Mouse (Mus musculus) embryonic facial prominence, embryonic 11.5 days (tissue): ENCODE results near the gene Lect2. TPM values are rescaled to one million over a fixed set of nuclear protein-coding genes. Genes with fewer than 3 reads are reported as not detected.

Experiments used
- ATAC-seq: fragments of 200-750 bp; cut with Nextera tagmentation; replicated peaks from 2 replicates; pipeline ENCODE4 v1.8.0; 2017; ENCODE audit warnings: low read depth; ENCODE audit not compliant: insufficient number of reproducible peaks, low FRiP score, low TSS enrichment
- DNase-seq: peaks from one replicate; pipeline ENCODE4 v3.0.0-alpha.2; 2015; ENCODE audit warnings: low spot score
- H3K27ac ChIP-seq: fragments of 300-500 bp; sonication (generic); replicated peaks from 2 replicates; pipeline ENCODE4 v1.5.1; 2014; ENCODE audit warnings: mild to moderate bottlenecking, low read depth, low read length, control low read depth
- H3K27me3 ChIP-seq: fragments of 300-500 bp; sonication (generic); 2 replicates; pipeline ENCODE4 v1.6.1; 2014; ENCODE audit warnings: mild to moderate bottlenecking, low read length, moderate library complexity, mixed read lengths; ENCODE audit not compliant: control insufficient read depth, insufficient read depth
- H3K36me3 ChIP-seq: fragments of 300-500 bp; sonication (generic); replicated peaks from 2 replicates; pipeline ENCODE4 v1.6.1; 2014; ENCODE audit warnings: low read depth, mild to moderate bottlenecking, low read length, moderate library complexity, mixed read lengths; ENCODE audit not compliant: control insufficient read depth, insufficient read depth
- H3K4me1 ChIP-seq: fragments of 300-500 bp; sonication (generic); 2 replicates; pipeline ENCODE4 v1.6.1; 2014; ENCODE audit warnings: low read length, mixed read lengths; ENCODE audit not compliant: control insufficient read depth, insufficient read depth
- H3K4me2 ChIP-seq: fragments of 300-500 bp; sonication (generic); 2 replicates; pipeline ENCODE4 v1.6.1; 2014; ENCODE audit warnings: low read depth, mild to moderate bottlenecking, control low read depth, low read length, moderate library complexity
- H3K4me3 ChIP-seq: fragments of 300-500 bp; sonication (generic); 2 replicates; pipeline ENCODE4 v1.5.1; 2014; ENCODE audit warnings: low read depth, low read length, control low read depth
- H3K9ac ChIP-seq: fragments of 300-500 bp; sonication (generic); replicated peaks from 2 replicates; pipeline ENCODE4 v1.6.1; 2014; ENCODE audit warnings: mild to moderate bottlenecking, control low read depth, low read length
- H3K9me3 ChIP-seq: fragments of 300-500 bp; sonication (generic); replicated peaks from 2 replicates; pipeline ENCODE4 v1.6.1; 2016; ENCODE audit warnings: mild to moderate bottlenecking, low read length, inconsistent platforms, mixed read lengths; ENCODE audit not compliant: control insufficient read depth
- WGBS: fragments of 180-500 bp; shearing (Covaris S2); extraction: QIAGEN DNeasy Blood & Tissue Kit; methylation state at CpG from one replicate; pipeline ENCODE4 v1.1.7; 2014; 5-methylcytosine and 5-hydroxymethylcytosine counted together
- polyA plus RNA-seq: library from polyadenylated mRNA; unstranded; fragments of >200 nt; fragmentation: Nextera tagmentation; extraction: Ambion mirVana; gene quantifications from 2 replicates; pipeline ENCODE4 v1.2.1, GENCODE M21; 2014

Lect2 gene
- not detected in 2 replicates for polyA plus RNA-seq

DNA sequence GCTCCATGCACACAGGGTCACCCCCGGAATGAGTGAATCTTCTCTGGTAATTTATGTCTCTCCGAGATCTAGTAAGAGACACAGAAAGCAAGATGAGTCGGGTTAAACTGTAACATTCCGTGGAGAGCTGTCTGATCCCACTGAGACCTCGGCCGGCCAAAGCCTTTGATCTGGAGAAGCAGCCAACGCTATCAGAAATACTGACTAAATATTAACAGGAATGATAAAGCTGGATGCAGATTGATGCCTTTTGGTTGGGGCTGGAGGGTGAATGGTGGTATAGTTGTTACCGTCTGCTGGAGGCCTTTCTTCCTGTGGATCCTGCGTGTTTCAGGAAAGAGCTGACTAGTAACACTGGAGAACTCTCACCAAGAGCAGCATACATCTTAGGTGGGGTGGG, at the start of gene Lect2:
Gene Lect2, minus strand, starts transcription at position 102 of the 400 bp plus-strand sequence.
- Histone ChIP-seq H3K27ac (no peak within 1 kb of the TSS), H3K4me2 (no peak within 1 kb of the TSS), H3K9me3 (no peaks in the 10 kb centered on the region), H3K4me3 (no peak within 1 kb of the TSS), H3K4me1 (no peaks in the 10 kb centered on the region), H3K9ac (no peak within 1 kb of the TSS), H3K36me3 (no peaks in the 10 kb centered on the region), H3K27me3 (no peaks in the 10 kb centered on the region)
- no peak for ATAC-seq
- 79% methylated on average over 9 of the region's 9 CpGs for WGBS
- no peak for DNase-seq

DNA sequence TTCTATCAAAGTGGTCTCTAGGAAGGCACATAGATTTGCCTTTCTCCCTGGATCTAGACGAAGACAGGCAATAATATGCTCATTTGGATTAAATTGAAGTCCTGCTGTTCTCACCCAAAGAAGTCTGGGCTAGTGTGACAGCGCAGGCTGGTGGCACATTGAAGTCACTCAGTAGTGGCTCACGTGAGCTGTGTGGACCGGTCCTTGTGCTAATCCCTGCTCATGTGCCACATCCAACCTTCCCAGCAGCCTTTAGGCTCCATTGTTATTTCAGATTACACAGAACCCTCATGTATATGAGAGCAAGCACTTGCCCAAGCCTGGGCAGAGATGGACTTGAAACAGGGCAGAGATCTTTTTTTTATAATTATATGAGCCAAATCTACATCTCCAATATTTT, 49.0 kb upstream of the Lect2 start:
- H3K36me3 ChIP-seq = no peaks in the 10 kb centered on the region
- H3K9ac ChIP-seq = no peak overlapping the region
- ATAC-seq (no peak), DNase-seq (no peak)
- no peak overlapping the region for H3K27ac ChIP-seq
- no peaks in the 10 kb centered on the region for H3K27me3 ChIP-seq
- no peak overlapping the region for H3K4me3 ChIP-seq
- no peak overlapping the region for H3K4me2 ChIP-seq
- peaks cover 8% of the 10 kb centered on the region for H3K4me1 ChIP-seq
- no peaks in the 10 kb centered on the region for H3K9me3 ChIP-seq
- 86% methylated on average over 4 of the region's 4 CpGs for WGBS

DNA sequence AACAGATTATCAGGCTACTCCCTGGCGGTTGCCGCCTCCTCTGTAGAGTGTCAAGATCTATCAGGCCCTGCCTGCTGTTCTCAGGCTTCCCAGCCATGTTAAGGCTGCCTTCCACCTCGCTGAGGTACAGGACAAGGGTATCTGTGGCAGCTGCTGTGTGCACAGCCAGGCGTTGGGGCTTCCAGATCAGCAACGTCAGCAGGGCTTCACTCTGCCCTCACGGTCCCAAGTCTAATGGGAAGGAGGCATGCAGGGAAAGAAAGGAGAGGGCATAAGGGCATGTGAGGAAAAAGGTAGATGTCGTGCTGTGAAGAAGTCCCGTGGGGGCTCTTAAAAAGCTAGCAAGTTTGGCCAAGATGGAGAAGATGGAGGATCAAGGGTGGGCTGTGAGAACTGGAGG, 46.9 kb upstream of the Lect2 start:
- Histone ChIP-seq H3K4me2 (no peak overlapping the region), H3K9me3 (no peaks in the 10 kb centered on the region), H3K27ac (no peak overlapping the region), H3K36me3 (no peaks in the 10 kb centered on the region), H3K4me1 (0 out of 2 replicates have a peak, but pooled peaks cover 4% of the 10 kb centered on the region), H3K27me3 (no peaks in the 10 kb centered on the region), H3K4me3 (no peak overlapping the region), H3K9ac (no peak overlapping the region)
- 64% methylated on average over 8 of the region's 8 CpGs for WGBS
- DNase-seq = no peak
- ATAC-seq = no peak

DNA sequence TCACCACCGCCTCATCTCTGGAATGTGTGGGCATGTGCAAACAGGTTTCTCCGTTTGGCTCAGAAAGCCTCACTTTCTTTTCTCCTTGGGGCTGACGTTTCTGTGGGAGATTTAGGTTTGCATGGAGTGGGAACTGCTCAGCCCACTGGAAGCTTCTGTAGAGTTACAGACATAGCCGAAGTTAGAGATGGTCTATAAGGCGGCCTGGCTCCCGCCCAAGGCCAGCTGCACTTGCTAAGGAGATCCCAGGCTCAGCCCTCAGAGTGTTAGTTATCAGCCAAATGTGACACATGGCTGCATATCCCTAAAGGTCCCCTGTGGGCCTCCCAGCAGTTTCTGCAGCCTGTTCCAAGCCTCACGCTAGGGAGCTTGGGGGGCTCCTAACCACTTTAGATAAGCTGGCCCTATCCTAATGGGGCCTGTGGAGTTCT, 45.7 kb upstream of the Lect2 start:
- no peak overlapping the region for H3K27ac ChIP-seq

DNA sequence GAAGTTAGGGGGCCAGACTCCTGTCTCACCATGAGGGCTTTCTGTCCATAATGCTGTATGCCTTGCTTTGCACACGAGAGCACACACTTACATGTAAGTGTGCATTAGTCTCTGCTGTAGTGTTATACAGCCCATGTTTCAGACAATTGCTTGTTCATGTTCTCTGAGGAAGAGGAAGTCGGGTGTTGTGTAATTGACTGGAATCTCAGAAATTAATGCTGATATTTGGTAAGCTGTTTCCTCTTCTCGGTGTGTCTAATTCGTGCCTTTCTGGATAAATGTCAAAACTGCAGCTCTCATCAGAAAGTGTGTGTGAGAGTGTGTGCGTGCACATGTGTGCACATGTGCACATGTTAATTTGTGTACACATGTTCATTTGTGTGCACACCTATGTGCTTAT, 44.9 kb upstream of the Lect2 start:
- no peaks in the 10 kb centered on the region for H3K9me3 ChIP-seq
- no peak overlapping the region for H3K4me2 ChIP-seq
- WGBS = 95% methylated on average over 5 of the region's 5 CpGs
- ATAC-seq (no peak), DNase-seq (no peak)
- no peak overlapping the region for H3K4me3 ChIP-seq
- no peaks in the 10 kb centered on the region for H3K36me3 ChIP-seq
- H3K9ac ChIP-seq = no peak overlapping the region
- H3K27ac ChIP-seq = no peak overlapping the region
- H3K27me3 ChIP-seq = no peaks in the 10 kb centered on the region
- no peaks in the 10 kb centered on the region for H3K4me1 ChIP-seq

More for the DNA sequence above, 45.7 kb upstream of the Lect2 start:
- ATAC-seq = no peak
- H3K9ac ChIP-seq = no peak overlapping the region
- no peak overlapping the region; the same call in 1 of the 2 replicates for H3K4me2 ChIP-seq
- no peaks in the 10 kb centered on the region for H3K9me3 ChIP-seq
- no peaks in the 10 kb centered on the region for H3K27me3 ChIP-seq
- no peaks in the 10 kb centered on the region for H3K4me1 ChIP-seq
- WGBS = 72% methylated on average over 7 of the region's 7 CpGs
- DNase-seq = no peak
- H3K36me3 ChIP-seq = no peaks in the 10 kb centered on the region
- no peak overlapping the region for H3K4me3 ChIP-seq

DNA sequence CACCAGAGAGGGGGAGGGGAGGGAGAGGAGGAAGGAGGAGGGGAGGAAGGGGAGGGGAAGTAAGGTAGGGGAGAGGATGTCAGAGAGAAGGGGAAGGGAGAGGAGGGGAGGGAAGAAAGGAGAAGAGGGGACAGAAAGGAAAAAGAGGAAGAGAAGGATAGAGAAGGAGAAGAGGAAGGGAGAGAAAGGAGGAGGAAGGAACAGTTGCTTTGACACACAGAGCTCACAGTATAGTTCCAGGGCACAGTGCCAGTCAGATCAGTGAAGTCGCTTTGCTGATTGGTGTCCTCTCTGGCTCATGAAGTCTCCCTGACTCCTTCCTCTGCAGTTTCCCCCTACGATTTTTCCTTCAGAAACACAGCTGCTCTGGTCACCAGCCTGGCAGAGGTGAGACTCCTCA, 43.6 kb upstream of the Lect2 start:
- H3K4me1 ChIP-seq = no peaks in the 10 kb centered on the region
- ATAC-seq (no peak), DNase-seq (no peak)
- 76% methylated on average over 2 of the region's 2 CpGs for WGBS
- H3K4me2 ChIP-seq = no peak overlapping the region
- no peak overlapping the region for H3K27ac ChIP-seq
- H3K4me3 ChIP-seq = no peak overlapping the region
- no peaks in the 10 kb centered on the region for H3K27me3 ChIP-seq
- no peaks in the 10 kb centered on the region for H3K9me3 ChIP-seq
- no peak overlapping the region; the same call in 1 of the 2 replicates for H3K9ac ChIP-seq
- H3K36me3 ChIP-seq = no peaks in the 10 kb centered on the region

DNA sequence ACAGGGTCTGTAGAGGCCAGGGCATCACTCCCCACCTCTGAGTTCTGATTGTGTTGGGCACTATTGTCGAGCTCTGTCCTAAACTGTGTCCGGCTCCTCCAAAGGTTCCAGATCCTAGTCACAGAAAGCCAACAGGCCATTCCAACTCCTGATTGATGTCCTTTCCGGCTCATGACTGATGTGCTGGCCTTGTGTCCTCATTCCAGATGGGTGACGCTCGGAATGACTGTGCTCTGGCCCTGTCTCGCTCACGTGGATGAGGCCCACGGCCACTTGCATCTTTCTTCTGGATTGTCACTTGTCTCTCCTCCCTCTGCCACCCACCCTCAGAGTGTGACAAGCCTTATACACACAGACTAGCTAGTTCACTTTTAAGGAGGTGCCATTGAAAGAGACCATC, 42.9 kb upstream of the Lect2 start:
- Histone ChIP-seq H3K36me3 (no peaks in the 10 kb centered on the region), H3K4me2 (no peak overlapping the region), H3K4me1 (no peaks in the 10 kb centered on the region), H3K9me3 (no peaks in the 10 kb centered on the region), H3K27me3 (no peaks in the 10 kb centered on the region), H3K9ac (no peak overlapping the region), H3K4me3 (no peak overlapping the region), H3K27ac (no peak overlapping the region)
- ATAC-seq (no peak), DNase-seq (no peak)
- 91% methylated on average over 8 of the region's 8 CpGs for WGBS

DNA sequence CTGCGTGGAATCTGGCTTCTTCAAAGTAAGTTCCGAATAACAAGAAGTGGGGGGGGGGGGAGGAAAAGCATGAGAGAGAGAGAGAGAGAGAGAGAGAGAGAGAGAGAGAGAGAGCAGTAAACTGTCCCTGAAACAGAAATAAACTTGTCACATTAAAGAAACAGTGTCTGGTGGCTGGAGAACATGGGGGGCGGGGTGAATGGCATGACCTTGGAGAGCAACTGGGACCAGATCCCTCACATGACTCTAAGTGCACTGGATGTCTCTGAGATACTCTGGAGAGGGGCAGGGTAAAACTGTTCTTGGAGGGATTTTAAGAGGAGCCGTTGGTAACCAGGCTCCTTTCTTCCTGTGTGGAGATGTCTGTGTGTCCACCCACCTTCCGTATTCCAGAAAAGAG, 41.9 kb upstream of the Lect2 start:
- DNase-seq (no peak), ATAC-seq (no peak)
- Histone ChIP-seq H3K9ac (no peak overlapping the region), H3K27ac (no peak overlapping the region), H3K9me3 (no peaks in the 10 kb centered on the region), H3K4me2 (no peak overlapping the region), H3K27me3 (no peaks in the 10 kb centered on the region), H3K4me3 (no peak overlapping the region), H3K4me1 (no peaks in the 10 kb centered on the region), H3K36me3 (no peaks in the 10 kb centered on the region)
- 83% methylated on average over 5 of the region's 5 CpGs for WGBS
